Mouse (Mus musculus): Measurements from ENCODE around the gene Gm20422.
"Not testable (repeated sequence)": the region's sequence is repeated elsewhere in the genome, so short reads cannot be mapped to it uniquely, and the experiment has no call there.

Gene Gm20422

GRCm38 (mm10) chr8:69710624-69711023 is 64.1 kb downstream of the Gm20422 start, which contains the start of gene Zfp869:
Gene Zfp869 (minus strand): TSS chr8:69710724.
- DNase-seq (ENCODE audit: low read depth, low spot score); H3K27me3 ChIP-seq (ENCODE audit: control insufficient read depth, insufficient read depth, low read length, poor library complexity, severe bottlenecking): not testable (repeated sequence)
- H3K36me3 ChIP-seq (ENCODE audit: control insufficient read depth, insufficient read depth, low read length, poor library complexity, severe bottlenecking), result peaks cover 39% of the 10 kb centered on the region

- DNase-seq (ENCODE audit: low read depth, low spot score), result no peak
- Histone ChIP-seq H3K36me3 (ENCODE audit: control insufficient read depth, insufficient read depth, low read length, poor library complexity, severe bottlenecking) (peaks cover 12% of the 10 kb centered on the region), H3K27me3 (ENCODE audit: control insufficient read depth, insufficient read depth, low read length, poor library complexity, severe bottlenecking) (no peaks in the 10 kb centered on the region)
These were observed 72.9 kb downstream of the Gm20422 start for GRCm38 (mm10) chr8:69701810-69702209.
